Mouse (Mus musculus) MEL (cell line): ENCODE data around the gene Gjc3. TPM values are rescaled to one million over a fixed set of nuclear protein-coding genes. Genes with fewer than 3 reads are reported as not detected.

Experiments used
- DNase-seq: peaks from one replicate; pipeline ENCODE4 v3.0.0; 2011; ENCODE audit warnings: low read depth, low spot score
- H3K27ac ChIP-seq: 2 replicates; pipeline ENCODE4 v1.5.1; 2012; ENCODE audit warnings: low read depth, mild to moderate bottlenecking, control low read depth, low read length, moderate library complexity; ENCODE audit not compliant: control insufficient read depth
- H3K27me3 ChIP-seq, 2 experiments: fragments of 150-350 bp in 1 of 2; sonication (generic) in 1 of 2; 2 replicates each; pipeline ENCODE4 v1.6.1; 2012; ENCODE audit warnings: low read length in 2 of 2, mild to moderate bottlenecking in 2 of 2, improper control_type of control experiment in 1 of 2, moderate library complexity in 1 of 2; ENCODE audit not compliant: insufficient read depth in 2 of 2, control insufficient read depth in 1 of 2
- H3K36me3 ChIP-seq, 2 experiments: 2 replicates each; pipeline ENCODE4 v1.6.1; 2012 to 2014; ENCODE audit warnings: low read length in 2 of 2, improper control_type of control experiment in 1 of 2, inconsistent platforms in 1 of 2, mild to moderate bottlenecking in 1 of 2; ENCODE audit not compliant: insufficient read depth in 2 of 2, control insufficient read depth in 1 of 2
- H3K4me1 ChIP-seq, 2 experiments: fragments of 150-350 bp in 1 of 2; sonication (generic) in 1 of 2; 2 replicates each; pipeline ENCODE4 v1.6.1; 2012; ENCODE audit warnings: low read length in 2 of 2, improper control_type of control experiment in 1 of 2, mild to moderate bottlenecking in 1 of 2; ENCODE audit not compliant: insufficient read depth in 2 of 2, control insufficient read depth in 1 of 2
- H3K4me3 ChIP-seq, 2 experiments: fragments of 150-350 bp in 1 of 2; sonication (generic) in 1 of 2; 2 replicates each; pipeline ENCODE4 v1.5.1; 2012; ENCODE audit warnings: low read depth in 2 of 2, low read length in 2 of 2, mild to moderate bottlenecking in 2 of 2, moderate library complexity in 2 of 2, control low read depth in 1 of 2, improper control_type of control experiment in 1 of 2; ENCODE audit not compliant: control insufficient read depth in 1 of 2, insufficient read depth in 1 of 2
- H3K79me2 ChIP-seq: 2 replicates; pipeline ENCODE4 v1.6.1; 2012; ENCODE audit warnings: mild to moderate bottlenecking, low read length, moderate library complexity; ENCODE audit not compliant: control insufficient read depth, poor library complexity, insufficient read depth
- H3K9ac ChIP-seq: 2 replicates; pipeline ENCODE4 v1.6.1; 2012; ENCODE audit warnings: low read depth, mild to moderate bottlenecking, control low read depth, low read length, moderate library complexity; ENCODE audit not compliant: control insufficient read depth, poor library complexity, severe bottlenecking
- H3K9me3 ChIP-seq: fragments of 150-350 bp; sonication (generic); replicated peaks from 2 replicates; pipeline ENCODE4 v1.6.1; 2012; ENCODE audit warnings: mild to moderate bottlenecking, low read length, improper control_type of control experiment, moderate library complexity; ENCODE audit not compliant: insufficient read depth
- BHLHE40 ChIP-seq: IDR thresholded peaks from 2 replicates; pipeline ENCODE4 v1.6.1; 2012; ENCODE audit warnings: low read depth, mild to moderate bottlenecking, inconsistent platforms, low read length, improper control_type of control experiment, borderline replicate concordance
- CHD2 ChIP-seq: IDR thresholded peaks from 2 replicates; pipeline ENCODE4 v1.6.1; 2011; ENCODE audit warnings: low read length, improper control_type of control experiment
- EP300 ChIP-seq, 2 experiments: IDR thresholded peaks; 2 replicates each; pipeline ENCODE4 v1.6.1; 2011; ENCODE audit warnings: improper control_type of control experiment in 2 of 2, low read length in 2 of 2, low read depth in 1 of 2, mild to moderate bottlenecking in 1 of 2
- ETS1 ChIP-seq: IDR thresholded peaks from 2 replicates; pipeline ENCODE4 v1.6.1; 2012; ENCODE audit warnings: low read depth, mild to moderate bottlenecking, inconsistent platforms, low read length, improper control_type of control experiment, moderate library complexity
- MEF2A ChIP-seq: IDR thresholded peaks from 2 replicates; pipeline ENCODE4 v1.6.1; 2014; ENCODE audit warnings: low read depth, mild to moderate bottlenecking, inconsistent platforms, low read length, improper control_type of control experiment; ENCODE audit not compliant: poor library complexity, insufficient replicate concordance, severe bottlenecking; ENCODE audit errors: extremely low read depth
- MYC ChIP-seq: IDR thresholded peaks from 2 replicates; pipeline ENCODE4 v1.6.1; 2011; ENCODE audit warnings: low read depth, mild to moderate bottlenecking, low read length, improper control_type of control experiment, moderate library complexity
- NELFE ChIP-seq: IDR thresholded peaks from 2 replicates; pipeline ENCODE4 v1.6.1; 2011; ENCODE audit warnings: low read depth, low read length, improper control_type of control experiment
- RAD21 ChIP-seq: IDR thresholded peaks from 2 replicates; pipeline ENCODE4 v1.6.1; 2011; ENCODE audit warnings: mild to moderate bottlenecking, low read depth, low read length, improper control_type of control experiment
- TAL1 ChIP-seq: IDR thresholded peaks from 2 replicates; pipeline ENCODE4 v1.6.1; 2012; ENCODE audit warnings: mild to moderate bottlenecking, inconsistent platforms, low read length, moderate library complexity, mixed read lengths
- polyA plus RNA-seq, 2 experiments: library from polyadenylated mRNA; stranded (reverse) in 1 of 2; unstranded in 1 of 2; fragments of >175 nt in 1 of 2; fragments of >200 nt in 1 of 2; gene quantifications; 2 replicates each; pipeline versions ENCODE4 v1.2.1 to v1.2.4; 2012; ENCODE audit warnings: low replicate concordance in 2 of 2, low read depth in 1 of 2; ENCODE audit not compliant: insufficient read length in 2 of 2, insufficient read depth in 1 of 2, missing spikeins in 1 of 2
- total RNA-seq: library from RNA; depleted of rRNA; stranded (reverse); fragments of 300-350 nt; gene quantifications from 2 replicates; pipeline ENCODE4 v1.2.3, GENCODE M21; 2012

The Gjc3 gene
- total and polyA plus RNA-seq, 3 experiments: not detected

- Histone ChIP-seq H3K4me1 (no peaks in the 10 kb centered on the region), H3K27me3 (no peaks in the 10 kb centered on the region; a peak in 1 of 4 replicates), H3K36me3 (no peaks in the 10 kb centered on the region), H3K9ac (no peak overlapping the region), H3K9me3 (no peaks in the 10 kb centered on the region), H3K27ac (no peak overlapping the region), H3K79me2 (no peaks in the 10 kb centered on the region), H3K4me3 (no peak overlapping the region)
- no peak for TF ChIP-seq NELFE
- TF ChIP-seq RAD21: no peak
- TF ChIP-seq MEF2A: no peak
- no peak for TF ChIP-seq EP300 (IDR thresholded peaks at IDR 0.05; ENCODE audit: low read depth in 1 of 2, low read length in 2 of 2)
- TF ChIP-seq BHLHE40: no peak
- no peak for TF ChIP-seq CHD2
- no peak for TF ChIP-seq MYC
- TF ChIP-seq ETS1: no peak
- no peak for DNase-seq
Observed at GRCm38 (mm10) chr5:138009437-138009836, 46.5 kb upstream of the Gjc3 start.

- TF ChIP-seq BHLHE40 (no peak), NELFE (no peak)
- Histone ChIP-seq H3K4me3 (no peak overlapping the region), H3K9ac (no peak overlapping the region)
Observed at GRCm38 (mm10) chr5:137986351-137986750, 23.5 kb upstream of the Gjc3 start.

GRCm38 (mm10) chr5:137981300-137981699 is 18.4 kb upstream of the Gjc3 start, which contains the start of gene Azgp1:
Gene Azgp1, plus strand, starts transcription at chr5:137981520.
- DNase-seq: no peak
- H3K9ac ChIP-seq: no peak within 1 kb of the TSS
- no peaks in the 10 kb centered on the region for H3K4me1 ChIP-seq
- peaks cover 0 to 2% of the 10 kb centered on the region in 2 experiments; a peak in 1 of 4 replicates for H3K27me3 ChIP-seq
- H3K79me2 ChIP-seq: no peaks in the 10 kb centered on the region
- H3K27ac ChIP-seq: no peak within 1 kb of the TSS
- no peaks in the 10 kb centered on the region for H3K36me3 ChIP-seq
- no peaks in the 10 kb centered on the region for H3K9me3 ChIP-seq
- TF ChIP-seq CHD2 (no peak), TAL1 (no peak)
- H3K4me3 ChIP-seq: no peak within 1 kb of the TSS

More at GRCm38 (mm10) chr5:137986351-137986750, 23.5 kb upstream of the Gjc3 start:
- Histone ChIP-seq H3K27ac (no peak overlapping the region), H3K27me3 (peaks cover 0 to 2% of the 10 kb centered on the region in 2 experiments; a peak in 1 of 4 replicates), H3K79me2 (no peaks in the 10 kb centered on the region), H3K36me3 (no peaks in the 10 kb centered on the region), H3K4me1 (no peaks in the 10 kb centered on the region), H3K9me3 (no peaks in the 10 kb centered on the region)
- DNase-seq: no peak
